Mouse (Mus musculus): Measurements from ENCODE around the gene Tmem120b. TPM values are rescaled to one million over a fixed set of nuclear protein-coding genes. Genes with fewer than 3 reads are reported as not detected.

Gene Tmem120b
- polyA plus RNA-seq, 1 experiment from 2014 or later = 17.4 TPM

DNA sequence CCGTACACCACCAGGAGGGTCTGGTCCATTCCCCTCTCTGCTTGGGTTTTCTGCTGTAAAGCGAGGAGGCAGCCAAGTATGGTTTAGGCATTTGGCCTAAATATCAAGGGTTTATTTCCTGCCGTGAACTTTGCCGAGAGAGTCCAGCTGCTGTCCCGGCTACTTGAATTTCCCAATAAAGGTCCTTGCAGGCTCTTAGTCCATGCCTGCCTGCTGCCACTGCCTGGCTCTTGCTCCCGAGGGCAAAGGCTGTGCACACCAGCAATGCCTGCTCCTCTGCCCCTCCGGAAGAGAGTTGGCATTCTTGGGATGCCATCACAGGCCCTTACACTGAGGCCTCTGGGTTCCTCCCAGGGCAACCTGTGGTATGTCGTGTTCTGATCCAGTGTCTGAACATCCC lies 35.3 kb downstream of the Tmem120b start:
- Histone ChIP-seq H3K4me1 (no peaks in the 10 kb centered on the region), H3K27ac (no peak overlapping the region), H3K4me3 (no peak overlapping the region), H3K9me3 (no peaks in the 10 kb centered on the region), H3K27me3 (replicated peaks) (no peaks in the 10 kb centered on the region), H3K9ac (no peak overlapping the region), H3K36me3 (no peaks in the 10 kb centered on the region), H3K4me2 (replicated peaks) (no peak overlapping the region)
- ATAC-seq (ENCODE audit: low FRiP score, low read depth) = no peak
- WGBS = 90% methylated on average over 8 of the region's 8 CpGs

- 85% methylated on average over 6 of the region's 6 CpGs for WGBS
- H3K4me1 ChIP-seq = peaks cover 10% of the 10 kb centered on the region
- no peak overlapping the region for H3K4me3 ChIP-seq
- H3K27ac ChIP-seq = no peak overlapping the region
- H3K27me3 ChIP-seq (replicated peaks) = no peaks in the 10 kb centered on the region
- no peaks in the 10 kb centered on the region for H3K9me3 ChIP-seq
- no peak overlapping the region for H3K9ac ChIP-seq
- ATAC-seq (ENCODE audit: low FRiP score, low read depth) = no peak
- no peak overlapping the region for H3K4me2 ChIP-seq (replicated peaks)
- H3K36me3 ChIP-seq = no peaks in the 10 kb centered on the region
Measured at GRCm38 (mm10) chr5:123104769-123105168, 36.6 kb downstream of the Tmem120b start.

- Histone ChIP-seq H3K9me3 (no peaks in the 10 kb centered on the region), H3K4me3 (no peak overlapping the region), H3K36me3 (no peaks in the 10 kb centered on the region), H3K27me3 (replicated peaks) (no peaks in the 10 kb centered on the region), H3K9ac (no peak overlapping the region), H3K27ac (peak overlapping the region; percentile 33; the same call in 1 of the 2 replicates), H3K4me2 (replicated peaks) (peak overlapping the region; percentile 36), H3K4me1 (peaks cover 24% of the 10 kb centered on the region)
- 33% methylated on average over 13 of the region's 13 CpGs for WGBS
- ATAC-seq (ENCODE audit: low FRiP score, low read depth) = peak; percentile 50; the same call in 1 of the 2 replicates
Measured at GRCm38 (mm10) chr5:123109452-123110203, 41.4 kb downstream of the Tmem120b start.

DNA sequence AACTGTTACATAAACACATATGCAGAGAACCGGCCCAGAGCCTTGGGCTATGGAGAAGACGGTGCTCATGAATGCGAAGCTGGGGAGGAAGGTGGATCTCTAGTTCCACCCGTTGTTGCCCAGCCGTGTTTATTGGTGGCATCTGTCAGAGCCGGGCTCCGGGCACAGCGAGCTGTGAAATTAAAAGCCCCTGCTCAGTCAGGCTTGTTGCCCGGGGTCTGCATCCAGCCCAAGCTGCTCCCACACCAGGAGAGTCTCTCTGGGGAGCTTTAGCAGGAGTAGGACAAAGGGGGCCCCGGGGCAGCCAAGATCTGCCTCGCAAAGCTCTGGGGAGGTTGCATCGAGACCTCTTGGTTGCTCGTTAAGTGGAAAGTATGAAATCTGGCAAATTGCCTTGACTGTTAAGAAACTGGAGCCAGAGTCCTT lies 42.1 kb downstream of the Tmem120b start:
- WGBS = 57% methylated on average over 13 of the region's 13 CpGs
- Histone ChIP-seq H3K9me3 (no peaks in the 10 kb centered on the region), H3K27ac (peak overlapping the region; percentile 33; the same call in 1 of the 2 replicates), H3K4me1 (peaks cover 24% of the 10 kb centered on the region), H3K27me3 (replicated peaks) (no peaks in the 10 kb centered on the region), H3K4me3 (no peak overlapping the region), H3K9ac (no peak overlapping the region), H3K36me3 (no peaks in the 10 kb centered on the region), H3K4me2 (replicated peaks) (0 out of 2 replicates have a peak overlapping the region, but pooled peaks have one; percentile 18)
- 0 out of 2 replicates have a peak, but pooled peaks have one; percentile 37 for ATAC-seq (ENCODE audit: low FRiP score, low read depth)

DNA sequence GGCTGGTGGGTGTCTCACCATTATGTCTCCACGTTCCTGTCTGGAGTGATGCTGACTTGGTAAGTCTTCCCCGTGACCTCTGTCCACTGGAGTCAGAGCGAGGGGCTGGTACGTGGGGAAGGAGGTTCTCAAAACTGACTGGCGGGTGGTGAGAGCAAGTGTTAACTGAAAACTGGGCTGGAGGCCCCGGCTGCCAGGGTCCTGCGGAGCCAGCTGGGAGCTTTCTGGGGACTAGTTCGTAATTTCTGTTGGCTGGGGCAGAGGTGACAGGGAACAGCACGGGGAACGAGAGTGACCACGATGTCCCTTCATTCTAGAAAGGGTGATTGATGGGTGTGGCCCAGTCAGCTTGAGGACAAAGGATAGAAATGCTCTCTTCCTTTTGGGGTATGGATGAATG lies 45.9 kb downstream of the Tmem120b start:
- Histone ChIP-seq H3K4me1 (peaks cover 21% of the 10 kb centered on the region), H3K27me3 (replicated peaks) (no peaks in the 10 kb centered on the region), H3K9me3 (no peaks in the 10 kb centered on the region), H3K27ac (no peak overlapping the region), H3K4me3 (no peak overlapping the region), H3K9ac (no peak overlapping the region), H3K36me3 (0 out of 2 replicates have a peak, but pooled peaks cover 6% of the 10 kb centered on the region), H3K4me2 (replicated peaks) (no peak overlapping the region)
- WGBS = 36% methylated on average over 11 of the region's 11 CpGs
- ATAC-seq (ENCODE audit: low FRiP score, low read depth) = no peak

GRCm38 (mm10) chr5:123114924-123115323 lies 46.7 kb downstream of the Tmem120b start:
- Histone ChIP-seq H3K9ac (no peak overlapping the region), H3K36me3 (0 out of 2 replicates have a peak, but pooled peaks cover 6% of the 10 kb centered on the region), H3K27me3 (replicated peaks) (no peaks in the 10 kb centered on the region), H3K27ac (no peak overlapping the region), H3K9me3 (no peaks in the 10 kb centered on the region), H3K4me1 (peaks cover 13% of the 10 kb centered on the region), H3K4me3 (no peak overlapping the region), H3K4me2 (replicated peaks) (no peak overlapping the region)
- ATAC-seq (ENCODE audit: low FRiP score, low read depth) = peak; percentile 51
- 31% methylated on average over 7 of the region's 7 CpGs for WGBS

DNA sequence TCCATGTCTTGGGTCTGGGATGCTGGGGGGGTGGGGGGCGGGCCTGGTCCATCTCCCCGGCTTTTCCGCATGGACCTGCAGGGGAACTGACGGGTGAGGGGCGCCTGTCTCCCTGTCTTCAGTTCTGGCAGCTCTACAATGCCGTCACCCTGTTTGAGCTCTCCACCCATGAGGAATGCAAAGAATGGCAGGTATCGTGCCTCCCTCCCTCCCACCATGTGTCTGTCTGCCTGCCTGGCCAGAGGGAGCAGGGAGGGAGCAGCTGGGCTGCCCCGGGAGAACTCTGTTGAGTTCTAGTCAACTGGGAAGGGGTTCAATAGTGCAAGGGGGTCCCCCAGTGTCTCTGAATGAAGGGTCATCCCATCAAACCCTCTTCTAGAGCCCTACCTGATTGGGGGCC lies 47.9 kb downstream of the Tmem120b start:
- no peak overlapping the region for H3K4me2 ChIP-seq (replicated peaks)
- no peak overlapping the region for H3K4me3 ChIP-seq
- H3K27me3 ChIP-seq (replicated peaks) = no peaks in the 10 kb centered on the region
- 0 out of 2 replicates have a peak, but pooled peaks cover 6% of the 10 kb centered on the region for H3K36me3 ChIP-seq
- H3K9ac ChIP-seq = no peak overlapping the region
- no peaks in the 10 kb centered on the region for H3K9me3 ChIP-seq
- H3K27ac ChIP-seq = no peak overlapping the region
- ATAC-seq (ENCODE audit: low FRiP score, low read depth) = no peak
- H3K4me1 ChIP-seq = peaks cover 13% of the 10 kb centered on the region
- 83% methylated on average over 8 of the region's 8 CpGs for WGBS

DNA sequence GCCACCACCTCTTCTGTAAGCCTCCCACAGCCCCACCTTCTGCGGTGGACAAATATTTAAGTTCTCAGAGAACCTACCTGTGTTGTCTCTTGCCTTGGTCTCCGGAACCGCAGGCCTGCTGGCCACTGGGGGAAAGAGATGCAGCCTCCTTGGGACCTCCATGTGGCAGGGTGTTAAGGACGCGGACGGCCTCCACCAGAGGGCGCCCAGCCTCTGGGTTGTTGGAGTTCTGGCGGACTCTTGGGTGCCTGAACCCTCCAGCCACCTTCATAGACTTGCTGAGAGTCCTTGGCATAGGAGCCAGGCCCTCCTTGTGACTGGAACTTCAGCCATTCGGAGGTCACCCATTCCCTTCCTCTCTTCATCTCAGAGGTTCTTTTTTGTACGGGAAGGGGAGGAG lies 49.0 kb downstream of the Tmem120b start:
- Histone ChIP-seq H3K9ac (no peak overlapping the region), H3K4me3 (no peak overlapping the region), H3K4me2 (replicated peaks) (no peak overlapping the region), H3K9me3 (peaks cover 1% of the 10 kb centered on the region; the same call in 1 of the 2 replicates), H3K27me3 (replicated peaks) (no peaks in the 10 kb centered on the region), H3K4me1 (peaks cover 13% of the 10 kb centered on the region), H3K36me3 (peaks cover 7% of the 10 kb centered on the region; the same call in 1 of the 2 replicates), H3K27ac (no peak overlapping the region)
- WGBS = 14% methylated on average over 10 of the region's 10 CpGs
- ATAC-seq (ENCODE audit: low FRiP score, low read depth) = no peak

GRCm38 (mm10) chr5:123117773-123118172 lies 49.6 kb downstream of the Tmem120b start:
- H3K9me3 ChIP-seq = peaks cover 4% of the 10 kb centered on the region; the same call in 1 of the 2 replicates
- peaks cover 12% of the 10 kb centered on the region; the same call in 1 of the 2 replicates for H3K36me3 ChIP-seq
- H3K4me2 ChIP-seq (replicated peaks) = no peak overlapping the region
- peaks cover 13% of the 10 kb centered on the region for H3K4me1 ChIP-seq
- H3K27ac ChIP-seq = no peak overlapping the region
- 85% methylated on average over 8 of the region's 8 CpGs for WGBS
- no peak overlapping the region for H3K9ac ChIP-seq
- H3K4me3 ChIP-seq = no peak overlapping the region
- no peak for ATAC-seq (ENCODE audit: low FRiP score, low read depth)
- H3K27me3 ChIP-seq (replicated peaks) = no peaks in the 10 kb centered on the region

- WGBS = 89% methylated on average over 10 of the region's 10 CpGs
- Histone ChIP-seq H3K9ac (no peak overlapping the region), H3K36me3 (peaks cover 20% of the 10 kb centered on the region), H3K4me2 (replicated peaks) (no peak overlapping the region), H3K9me3 (peaks cover 4% of the 10 kb centered on the region; the same call in 1 of the 2 replicates), H3K27ac (no peak overlapping the region), H3K27me3 (replicated peaks) (no peaks in the 10 kb centered on the region), H3K4me3 (no peak overlapping the region), H3K4me1 (peaks cover 13% of the 10 kb centered on the region)
- ATAC-seq (ENCODE audit: low FRiP score, low read depth) = no peak
Measured at GRCm38 (mm10) chr5:123118826-123119225, 50.6 kb downstream of the Tmem120b start.

DNA sequence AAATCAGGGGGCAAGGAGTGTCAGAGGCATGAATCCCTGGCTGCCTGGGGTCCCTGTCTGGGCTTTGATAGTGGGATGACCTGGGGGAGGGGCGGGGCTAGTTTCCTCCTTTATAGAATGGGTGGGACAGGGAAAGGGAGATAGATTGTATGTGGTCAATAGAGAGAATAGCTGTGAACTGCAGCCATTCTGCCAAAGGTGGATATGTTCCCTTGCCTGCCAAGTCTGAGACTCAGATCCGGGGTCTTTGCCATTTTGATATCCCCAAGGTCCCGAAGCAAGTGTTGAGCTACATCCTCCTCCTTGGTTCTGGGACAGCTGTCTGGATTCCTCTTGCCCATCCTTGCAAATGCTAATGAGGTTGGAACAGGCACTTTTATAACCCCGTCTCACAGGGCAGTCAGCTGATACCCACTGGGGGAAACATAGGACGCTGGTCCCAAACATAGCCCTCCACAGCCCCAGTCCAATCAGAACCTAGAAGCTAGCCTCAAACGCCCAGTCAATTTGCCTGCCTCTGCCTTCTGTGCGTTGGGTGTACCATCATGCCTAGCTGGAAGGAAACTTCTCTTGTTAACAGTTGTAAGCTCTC lies 52.5 kb downstream of the Tmem120b start:
- Histone ChIP-seq H3K27me3 (replicated peaks) (no peaks in the 10 kb centered on the region), H3K4me3 (no peak overlapping the region), H3K27ac (no peak overlapping the region), H3K36me3 (peaks cover 28% of the 10 kb centered on the region), H3K4me1 (peaks cover 10% of the 10 kb centered on the region; the same call in 1 of the 2 replicates), H3K9me3 (peaks cover 4% of the 10 kb centered on the region; the same call in 1 of the 2 replicates), H3K9ac (no peak overlapping the region), H3K4me2 (replicated peaks) (no peak overlapping the region)
- 40% methylated on average over 7 of the region's 7 CpGs for WGBS
- no peak for ATAC-seq (ENCODE audit: low FRiP score, low read depth)

- H3K27me3 ChIP-seq (replicated peaks) = no peaks in the 10 kb centered on the region
- no peak for ATAC-seq (ENCODE audit: low FRiP score, low read depth)
- no peak overlapping the region for H3K4me2 ChIP-seq (replicated peaks)
- peaks cover 4% of the 10 kb centered on the region; the same call in 1 of the 2 replicates for H3K9me3 ChIP-seq
- H3K9ac ChIP-seq = no peak overlapping the region
- H3K27ac ChIP-seq = no peak overlapping the region
- WGBS = 88% methylated on average over 4 of the region's 4 CpGs
- no peak overlapping the region for H3K4me3 ChIP-seq
- peaks cover 10% of the 10 kb centered on the region; the same call in 1 of the 2 replicates for H3K4me1 ChIP-seq
- H3K36me3 ChIP-seq = peaks cover 36% of the 10 kb centered on the region
Measured at GRCm38 (mm10) chr5:123122181-123122580, 54.0 kb downstream of the Tmem120b start.
